Mouse (Mus musculus): ENCODE results near the gene Traf7.

GRCm38 (mm10) chr17:24507129-24507664 is 20.5 kb downstream of the Traf7 start:
- no peak for TF ChIP-seq CTCF (IDR thresholded peaks at IDR 0.05; ENCODE audit: extremely low read depth, insufficient read length, insufficient replicate concordance, low read depth, low read length)
- TF ChIP-seq POLR2A (IDR thresholded peaks at IDR 0.05; ENCODE audit: low read depth, low read length): no peak
